Mouse (Mus musculus): ENCODE data around the gene Garem2. TPM values are rescaled to one million over a fixed set of nuclear protein-coding genes. Genes with fewer than 3 reads are reported as not detected.
A peak's percentile ranks its signal among the peaks of the same experiment; 100 is the strongest.

The Garem2 gene
- polyA plus RNA-seq, 1 experiment = 0.05 TPM

DNA sequence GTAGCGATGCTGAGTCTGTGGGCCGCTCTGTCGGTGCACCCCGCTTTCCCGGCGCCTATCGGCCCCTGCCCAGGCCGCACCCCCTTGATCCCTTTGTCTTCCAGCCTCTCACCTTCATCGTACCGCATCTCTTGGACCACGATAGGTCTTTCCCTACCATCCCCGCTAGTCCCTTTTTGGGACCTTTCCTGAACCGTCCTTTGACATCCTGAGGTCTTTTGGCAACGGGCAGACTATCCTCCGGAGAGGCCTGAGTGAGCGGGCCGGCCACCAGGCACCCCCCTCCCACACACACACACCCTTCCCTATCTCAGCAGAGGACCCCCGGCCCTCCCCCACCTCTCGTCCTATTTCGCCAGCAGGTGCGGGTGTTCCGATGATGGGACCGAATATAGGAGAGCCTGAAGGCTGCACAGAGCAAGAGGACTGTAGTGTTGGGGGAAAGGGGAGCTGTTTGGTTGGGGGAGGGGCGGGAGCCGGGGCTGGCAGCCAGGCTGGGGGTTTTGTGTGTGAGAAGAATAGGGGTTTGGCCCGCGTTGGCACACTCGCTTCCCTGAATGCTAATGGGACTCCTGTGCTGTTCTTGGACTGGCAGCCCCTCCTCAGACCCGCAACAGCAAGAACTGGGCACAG lies 823 bp downstream of the Garem2 start, which contains the start of gene 3110082J24Rik:
TSS of gene 3110082J24Rik (minus strand) at position 419 of the 633 bp plus-strand sequence.
- H3K4me3 ChIP-seq (ENCODE audit: insufficient read depth, low read depth, low read length) = peak within 1 kb of the TSS; percentile 22; the same call in 1 of the 2 replicates
- TF ChIP-seq CTCF (conservative IDR thresholded peaks at IDR 0.05; ENCODE audit: insufficient read depth, insufficient read length, low read depth, low read length) (no peak), POLR2A (IDR thresholded peaks at IDR 0.05; ENCODE audit: low read depth, low read length) (no peak)
- DNase-seq = no peak
- H3K4me1 ChIP-seq (ENCODE audit: control insufficient read depth, insufficient read depth, low read length) = no peaks in the 10 kb centered on the region
- 8% methylated on average over 29 of the region's 29 CpGs for WGBS
- H3K27me3 ChIP-seq (replicated peaks; ENCODE audit: control insufficient read depth, insufficient read depth, low read length) = 0 out of 2 replicates have a peak, but pooled peaks cover 1% of the 10 kb centered on the region
- H3K36me3 ChIP-seq (ENCODE audit: control insufficient read depth, insufficient read depth, low read length) = no peaks in the 10 kb centered on the region
- no peak within 1 kb of the TSS for H3K27ac ChIP-seq (ENCODE audit: insufficient read depth, low read depth, low read length)

DNA sequence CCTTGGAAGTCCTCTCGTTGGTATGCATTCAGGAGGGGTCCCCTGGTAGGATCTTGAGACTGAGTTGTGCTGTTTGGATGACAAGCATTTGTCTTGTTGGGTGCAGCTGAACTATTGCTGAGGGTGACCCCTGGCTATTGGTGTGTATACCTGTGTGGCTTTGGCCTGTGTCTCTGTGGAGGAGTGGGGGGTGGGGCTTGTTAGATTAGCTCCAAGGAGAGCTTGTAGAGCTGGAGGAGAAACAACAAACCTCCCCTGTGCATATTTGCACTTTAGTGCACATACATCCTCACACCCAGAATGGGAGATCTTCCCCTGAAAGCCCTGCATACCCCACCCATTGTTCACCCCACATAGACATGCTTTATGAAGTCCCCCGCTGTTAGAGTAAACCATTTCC lies 1.8 kb downstream of the Garem2 start:
- Histone ChIP-seq H3K36me3 (ENCODE audit: control insufficient read depth, insufficient read depth, low read length) (no peaks in the 10 kb centered on the region), H3K27ac (ENCODE audit: insufficient read depth, low read depth, low read length) (no peak overlapping the region), H3K4me1 (ENCODE audit: control insufficient read depth, insufficient read depth, low read length) (no peaks in the 10 kb centered on the region), H3K27me3 (replicated peaks; ENCODE audit: control insufficient read depth, insufficient read depth, low read length) (0 out of 2 replicates have a peak, but pooled peaks cover 1% of the 10 kb centered on the region), H3K4me3 (ENCODE audit: insufficient read depth, low read depth, low read length) (no peak overlapping the region)
- 61% methylated on average over 2 of the region's 2 CpGs for WGBS
- DNase-seq = no peak
- TF ChIP-seq POLR2A (IDR thresholded peaks at IDR 0.05; ENCODE audit: low read depth, low read length) (no peak), CTCF (conservative IDR thresholded peaks at IDR 0.05; ENCODE audit: insufficient read depth, insufficient read length, low read depth, low read length) (no peak)

DNA sequence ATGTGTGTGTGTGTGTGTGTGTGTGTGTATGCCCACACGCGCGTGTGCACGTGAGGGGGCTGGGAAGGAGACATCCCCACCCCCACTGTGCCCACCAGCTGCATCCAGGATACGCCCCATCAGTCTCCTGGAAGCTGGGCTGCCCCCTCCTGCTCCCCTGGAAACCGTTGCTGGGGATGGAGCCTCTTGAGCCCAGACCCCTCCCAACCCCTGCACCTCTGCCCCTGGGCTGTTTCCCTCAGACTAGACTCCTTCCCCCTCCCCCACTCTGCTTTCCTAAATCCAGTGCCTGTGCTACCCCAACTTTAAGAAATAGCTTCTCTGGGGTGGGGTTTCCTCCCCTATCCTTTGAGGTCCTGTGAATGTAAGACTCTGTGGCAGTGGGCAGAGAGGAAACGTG lies 2.2 kb downstream of the Garem2 start:
- Histone ChIP-seq H3K4me3 (ENCODE audit: insufficient read depth, low read depth, low read length) (no peak overlapping the region), H3K27me3 (replicated peaks; ENCODE audit: control insufficient read depth, insufficient read depth, low read length) (0 out of 2 replicates have a peak, but pooled peaks cover 1% of the 10 kb centered on the region), H3K36me3 (ENCODE audit: control insufficient read depth, insufficient read depth, low read length) (no peaks in the 10 kb centered on the region), H3K4me1 (ENCODE audit: control insufficient read depth, insufficient read depth, low read length) (no peaks in the 10 kb centered on the region), H3K27ac (ENCODE audit: insufficient read depth, low read depth, low read length) (no peak overlapping the region)
- TF ChIP-seq CTCF (conservative IDR thresholded peaks at IDR 0.05; ENCODE audit: insufficient read depth, insufficient read length, low read depth, low read length) (no peak), POLR2A (IDR thresholded peaks at IDR 0.05; ENCODE audit: low read depth, low read length) (no peak)
- 50% methylated on average over 7 of the region's 7 CpGs for WGBS
- DNase-seq = no peak

DNA sequence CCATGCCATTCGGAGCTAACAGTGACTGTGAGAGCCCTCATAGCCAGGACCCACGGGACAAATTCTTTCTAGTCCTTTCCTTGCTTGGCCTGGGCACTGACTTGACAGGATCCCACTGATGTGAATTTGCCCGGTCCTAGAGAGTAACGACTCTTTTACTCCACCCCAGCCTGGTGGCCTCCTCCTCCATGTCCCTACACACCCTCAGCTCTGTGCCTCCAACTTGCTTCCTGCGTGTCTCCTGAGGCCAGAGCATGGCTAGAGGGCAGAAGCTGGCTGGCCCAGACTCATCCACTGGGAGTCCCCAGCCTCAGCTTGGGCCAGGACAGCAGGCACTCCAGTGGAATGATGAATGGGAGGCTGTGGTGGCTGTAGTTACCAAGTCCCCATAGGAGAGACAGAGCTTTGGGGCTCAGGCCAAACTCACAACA lies 2.7 kb downstream of the Garem2 start:
- H3K4me1 ChIP-seq (ENCODE audit: control insufficient read depth, insufficient read depth, low read length) = no peaks in the 10 kb centered on the region
- H3K27me3 ChIP-seq (replicated peaks; ENCODE audit: control insufficient read depth, insufficient read depth, low read length) = 0 out of 2 replicates have a peak, but pooled peaks cover 1% of the 10 kb centered on the region
- WGBS = 37% methylated on average over 5 of the region's 5 CpGs
- DNase-seq = no peak
- TF ChIP-seq POLR2A (IDR thresholded peaks at IDR 0.05; ENCODE audit: low read depth, low read length) = no peak
- TF ChIP-seq CTCF (conservative IDR thresholded peaks at IDR 0.05; ENCODE audit: insufficient read depth, insufficient read length, low read depth, low read length) = no peak
- no peak overlapping the region for H3K27ac ChIP-seq (ENCODE audit: insufficient read depth, low read depth, low read length)
- H3K36me3 ChIP-seq (ENCODE audit: control insufficient read depth, insufficient read depth, low read length) = no peaks in the 10 kb centered on the region
- H3K4me3 ChIP-seq (ENCODE audit: insufficient read depth, low read depth, low read length) = no peak overlapping the region

DNA sequence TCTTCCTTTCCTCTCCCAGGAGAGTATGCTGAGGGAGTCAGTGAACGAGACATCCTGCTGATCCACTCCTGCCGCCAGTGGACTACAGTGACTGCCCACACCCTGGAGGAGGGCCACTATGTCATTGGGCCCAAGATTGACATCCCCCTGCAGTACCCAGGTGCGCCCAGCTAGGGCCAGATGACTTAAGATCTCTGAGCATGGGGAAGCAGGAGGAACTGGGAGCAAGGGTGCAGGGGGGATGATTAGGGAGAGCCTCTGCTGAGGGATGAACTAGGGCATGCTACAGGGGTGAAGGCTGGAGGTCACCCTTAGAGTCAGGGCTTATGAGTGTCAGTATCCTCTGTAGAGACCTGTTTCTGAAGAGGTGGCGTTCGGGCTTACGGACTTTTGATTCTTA lies 3.3 kb downstream of the Garem2 start:
- TF ChIP-seq CTCF (conservative IDR thresholded peaks at IDR 0.05; ENCODE audit: insufficient read depth, insufficient read length, low read depth, low read length) (no peak), POLR2A (IDR thresholded peaks at IDR 0.05; ENCODE audit: low read depth, low read length) (no peak)
- H3K36me3 ChIP-seq (ENCODE audit: control insufficient read depth, insufficient read depth, low read length) = no peaks in the 10 kb centered on the region
- no peak overlapping the region for H3K4me3 ChIP-seq (ENCODE audit: insufficient read depth, low read depth, low read length)
- no peak overlapping the region for H3K27ac ChIP-seq (ENCODE audit: insufficient read depth, low read depth, low read length)
- no peaks in the 10 kb centered on the region for H3K4me1 ChIP-seq (ENCODE audit: control insufficient read depth, insufficient read depth, low read length)
- WGBS = 90% methylated on average over 6 of the region's 6 CpGs
- DNase-seq = no peak
- 0 out of 2 replicates have a peak, but pooled peaks cover 1% of the 10 kb centered on the region for H3K27me3 ChIP-seq (replicated peaks; ENCODE audit: control insufficient read depth, insufficient read depth, low read length)

DNA sequence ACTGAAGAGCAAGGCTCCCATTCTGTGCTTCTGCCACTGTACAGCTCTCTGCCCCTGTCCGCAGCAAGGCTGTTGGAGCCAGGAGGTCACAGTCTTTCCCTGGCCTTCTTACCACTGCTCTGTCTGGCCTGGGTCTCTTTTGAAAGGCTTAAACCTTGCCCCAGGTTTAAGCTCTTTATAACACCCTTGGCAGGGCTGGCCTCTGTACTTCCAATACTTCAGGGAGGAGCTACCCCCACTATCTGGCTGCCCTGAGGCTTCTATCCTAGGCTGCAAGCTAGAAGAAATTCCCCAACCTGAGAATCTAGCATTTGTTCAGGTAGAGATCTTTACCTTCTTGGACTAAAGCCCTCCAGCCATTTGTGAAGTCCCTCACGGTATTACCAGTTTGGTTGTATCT lies 4.9 kb downstream of the Garem2 start:
- 0 out of 2 replicates have a peak, but pooled peaks cover 1% of the 10 kb centered on the region for H3K27me3 ChIP-seq (replicated peaks; ENCODE audit: control insufficient read depth, insufficient read depth, low read length)
- no peaks in the 10 kb centered on the region for H3K36me3 ChIP-seq (ENCODE audit: control insufficient read depth, insufficient read depth, low read length)
- no peak for DNase-seq
- no peaks in the 10 kb centered on the region for H3K4me1 ChIP-seq (ENCODE audit: control insufficient read depth, insufficient read depth, low read length)
- WGBS = 69% methylated on average over 2 of the region's 2 CpGs
- TF ChIP-seq POLR2A (IDR thresholded peaks at IDR 0.05; ENCODE audit: low read depth, low read length) (no peak), CTCF (conservative IDR thresholded peaks at IDR 0.05; ENCODE audit: insufficient read depth, insufficient read length, low read depth, low read length) (no peak)
- no peak overlapping the region for H3K4me3 ChIP-seq (ENCODE audit: insufficient read depth, low read depth, low read length)
- no peak overlapping the region for H3K27ac ChIP-seq (ENCODE audit: insufficient read depth, low read depth, low read length)

DNA sequence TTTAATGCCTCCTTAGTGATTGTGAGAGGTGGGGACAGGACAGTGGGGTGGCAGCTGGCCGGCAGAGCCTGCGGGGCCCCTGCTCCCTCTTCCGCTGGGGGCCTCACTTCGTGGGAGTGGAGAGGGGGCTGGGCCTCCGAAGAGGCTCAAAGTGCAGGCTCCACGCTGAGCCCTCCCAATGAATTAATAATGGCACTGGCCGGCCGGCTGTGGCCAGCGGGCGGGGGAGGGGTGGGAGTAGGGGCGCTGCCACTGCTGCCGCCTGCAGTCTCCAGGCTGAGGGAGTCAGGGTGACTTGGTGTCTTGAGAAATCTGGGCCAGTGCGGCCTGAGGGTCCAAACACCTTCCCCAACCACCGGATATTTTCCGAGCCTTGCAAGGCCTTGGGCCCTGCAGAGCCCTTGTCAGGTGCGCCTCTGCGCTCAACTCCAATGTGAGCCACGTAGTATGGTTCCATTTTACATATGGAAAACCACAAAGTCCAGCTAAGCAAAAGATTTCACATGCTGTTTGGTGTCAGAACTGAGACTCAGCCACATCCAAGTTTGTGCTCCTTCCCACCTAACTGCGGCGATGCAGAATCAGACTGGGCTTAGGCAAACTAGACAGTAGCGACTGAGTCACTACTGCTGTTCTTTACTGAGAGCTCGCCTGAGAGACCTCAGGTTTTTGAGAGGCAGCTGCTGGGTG lies 5.6 kb downstream of the Garem2 start:
- Histone ChIP-seq H3K27me3 (replicated peaks; ENCODE audit: control insufficient read depth, insufficient read depth, low read length) (no peaks in the 10 kb centered on the region), H3K36me3 (ENCODE audit: control insufficient read depth, insufficient read depth, low read length) (no peaks in the 10 kb centered on the region), H3K27ac (ENCODE audit: insufficient read depth, low read depth, low read length) (no peak overlapping the region), H3K4me1 (ENCODE audit: control insufficient read depth, insufficient read depth, low read length) (no peaks in the 10 kb centered on the region), H3K4me3 (ENCODE audit: insufficient read depth, low read depth, low read length) (no peak overlapping the region)
- no peak for TF ChIP-seq POLR2A (IDR thresholded peaks at IDR 0.05; ENCODE audit: low read depth, low read length)
- TF ChIP-seq CTCF (conservative IDR thresholded peaks at IDR 0.05; ENCODE audit: insufficient read depth, insufficient read length, low read depth, low read length) = no peak
- no peak for DNase-seq
- 40% methylated on average over 22 of the region's 22 CpGs for WGBS

Data from kidney, adult 2 months (tissue).